Mouse (Mus musculus): ENCODE data around the gene Ssh1. TPM values are rescaled to one million over a fixed set of nuclear protein-coding genes. Genes with fewer than 3 reads are reported as not detected.

The Ssh1 gene
- polyA plus RNA-seq, 1 experiment from 2014 or later: 15.1 TPM

- 93% methylated on average over 12 of the region's 12 CpGs for WGBS
- Histone ChIP-seq H3K36me3 (replicated peaks) (no peaks in the 10 kb centered on the region), H3K9ac (no peak overlapping the region), H3K27ac (no peak overlapping the region), H3K4me2 (no peak overlapping the region), H3K9me3 (no peaks in the 10 kb centered on the region), H3K4me1 (peaks cover 47% of the 10 kb centered on the region), H3K27me3 (replicated peaks) (no peaks in the 10 kb centered on the region), H3K4me3 (no peak overlapping the region)
- ATAC-seq (replicated peaks): no peak
Observed at GRCm38 (mm10) chr5:113899543-113899942, 94.2 kb downstream of the Ssh1 start.

GRCm38 (mm10) chr5:113892005-113892404, 101.7 kb downstream of the Ssh1 start:
- no peak for ATAC-seq (replicated peaks)
- Histone ChIP-seq H3K4me1 (peaks cover 44% of the 10 kb centered on the region), H3K36me3 (replicated peaks) (no peaks in the 10 kb centered on the region), H3K4me2 (no peak overlapping the region), H3K9ac (no peak overlapping the region), H3K27ac (no peak overlapping the region), H3K4me3 (no peak overlapping the region), H3K27me3 (replicated peaks) (no peaks in the 10 kb centered on the region), H3K9me3 (no peaks in the 10 kb centered on the region)
- WGBS: 77% methylated on average over 7 of the region's 7 CpGs

- Histone ChIP-seq H3K4me3 (no peak overlapping the region), H3K27me3 (replicated peaks) (no peaks in the 10 kb centered on the region), H3K4me1 (peaks cover 41% of the 10 kb centered on the region), H3K9me3 (no peaks in the 10 kb centered on the region), H3K4me2 (no peak overlapping the region), H3K27ac (no peak overlapping the region), H3K9ac (no peak overlapping the region), H3K36me3 (replicated peaks) (no peaks in the 10 kb centered on the region)
- 84% methylated on average over 18 of the region's 18 CpGs for WGBS
- ATAC-seq (replicated peaks): no peak
Observed at GRCm38 (mm10) chr5:113890874-113891273, 102.8 kb downstream of the Ssh1 start.

GRCm38 (mm10) chr5:113889912-113890311, 103.8 kb downstream of the Ssh1 start:
- no peaks in the 10 kb centered on the region for H3K9me3 ChIP-seq
- H3K4me3 ChIP-seq: no peak overlapping the region
- no peak for ATAC-seq (replicated peaks)
- no peaks in the 10 kb centered on the region for H3K27me3 ChIP-seq (replicated peaks)
- WGBS: 57% methylated on average over 4 of the region's 4 CpGs
- H3K9ac ChIP-seq: no peak overlapping the region
- H3K27ac ChIP-seq: no peak overlapping the region
- H3K4me2 ChIP-seq: no peak overlapping the region
- H3K4me1 ChIP-seq: peaks cover 47% of the 10 kb centered on the region
- H3K36me3 ChIP-seq (replicated peaks): no peaks in the 10 kb centered on the region

- Histone ChIP-seq H3K4me1 (peaks cover 49% of the 10 kb centered on the region), H3K4me2 (peak overlapping the region; percentile 11; the same call in 1 of the 2 replicates), H3K36me3 (replicated peaks) (no peaks in the 10 kb centered on the region), H3K27me3 (replicated peaks) (no peaks in the 10 kb centered on the region), H3K9ac (no peak overlapping the region; the same call in 1 of the 2 replicates), H3K27ac (peak overlapping the region; percentile 63), H3K4me3 (no peak overlapping the region), H3K9me3 (no peaks in the 10 kb centered on the region)
- no peak for ATAC-seq (replicated peaks)
- 25% methylated on average over 19 of the region's 19 CpGs for WGBS
Observed at GRCm38 (mm10) chr5:113889181-113889906, 104.3 kb downstream of the Ssh1 start.

GRCm38 (mm10) chr5:113888186-113888795, 105.4 kb downstream of the Ssh1 start:
- H3K4me3 ChIP-seq: no peak overlapping the region
- H3K9ac ChIP-seq: no peak overlapping the region
- peak overlapping the region; percentile 63; the same call in 1 of the 2 replicates for H3K27ac ChIP-seq
- peaks cover 59% of the 10 kb centered on the region for H3K4me1 ChIP-seq
- no peaks in the 10 kb centered on the region for H3K36me3 ChIP-seq (replicated peaks)
- no peak overlapping the region for H3K4me2 ChIP-seq
- no peak for ATAC-seq (replicated peaks)
- no peaks in the 10 kb centered on the region for H3K9me3 ChIP-seq
- WGBS: 85% methylated on average over 5 of the region's 5 CpGs
- no peaks in the 10 kb centered on the region for H3K27me3 ChIP-seq (replicated peaks)

GRCm38 (mm10) chr5:113887132-113887531, 106.6 kb downstream of the Ssh1 start:
- no peak overlapping the region for H3K27ac ChIP-seq
- no peaks in the 10 kb centered on the region for H3K9me3 ChIP-seq
- WGBS: 69% methylated on average over 11 of the region's 11 CpGs
- H3K4me3 ChIP-seq: no peak overlapping the region
- H3K27me3 ChIP-seq (replicated peaks): no peaks in the 10 kb centered on the region
- no peak for ATAC-seq (replicated peaks)
- H3K36me3 ChIP-seq (replicated peaks): no peaks in the 10 kb centered on the region
- H3K9ac ChIP-seq: no peak overlapping the region
- H3K4me2 ChIP-seq: no peak overlapping the region
- H3K4me1 ChIP-seq: peaks cover 70% of the 10 kb centered on the region

Other genes starting within 250 kb of the Ssh1 start
- gene Sart3, start 221.4 kb downstream of the Ssh1 start, polyA plus RNA-seq (2015; fragmentation: Nextera tagmentation; extraction: Ambion mirVana): 53.3 and 57.5 TPM in 2 replicates
- 75.4 and 78.4 TPM in 2 replicates for gene Iscu, start 221.1 kb downstream of the Ssh1 start, polyA plus RNA-seq (2015; fragmentation: Nextera tagmentation; extraction: Ambion mirVana)
- 5.7 and 6.3 TPM in 2 replicates for gene Tmem119, start 193.4 kb downstream of the Ssh1 start, polyA plus RNA-seq (2015; fragmentation: Nextera tagmentation; extraction: Ambion mirVana)
- 2.4 and 2.8 TPM in 2 replicates for gene Selplg, start 161.2 kb downstream of the Ssh1 start, polyA plus RNA-seq (2015; fragmentation: Nextera tagmentation; extraction: Ambion mirVana)
- 198 and 206 TPM in 2 replicates for gene Coro1c, start 85.1 kb downstream of the Ssh1 start, polyA plus RNA-seq (2015; fragmentation: Nextera tagmentation; extraction: Ambion mirVana)
- not detected in 2 replicates for gene Dao, start 9.8 kb upstream of the Ssh1 start, polyA plus RNA-seq (2015; fragmentation: Nextera tagmentation; extraction: Ambion mirVana)
- gene Usp30, start 71.6 kb upstream of the Ssh1 start, polyA plus RNA-seq (2015; fragmentation: Nextera tagmentation; extraction: Ambion mirVana): 20.7 and 22.1 TPM in 2 replicates
- 104 and 115 TPM in 2 replicates for gene Svop, start 97.7 kb upstream of the Ssh1 start, polyA plus RNA-seq (2015; fragmentation: Nextera tagmentation; extraction: Ambion mirVana)
- gene Alkbh2, start 134.3 kb upstream of the Ssh1 start, polyA plus RNA-seq (2015; fragmentation: Nextera tagmentation; extraction: Ambion mirVana): 5.3 and 6.9 TPM in 2 replicates
- gene Ung, start 136.5 kb upstream of the Ssh1 start, polyA plus RNA-seq (2015; fragmentation: Nextera tagmentation; extraction: Ambion mirVana): 8.5 and 9.7 TPM in 2 replicates
- 5.0 and 5.8 TPM in 2 replicates for gene Acacb, start 152.6 kb upstream of the Ssh1 start, polyA plus RNA-seq (2015; fragmentation: Nextera tagmentation; extraction: Ambion mirVana)